Mouse (Mus musculus): ENCODE data around the gene Bst2.
A peak's percentile ranks its signal among the peaks of the same experiment; 100 is the strongest.
"Not testable (repeated sequence)": the region's sequence is repeated elsewhere in the genome, so short reads cannot be mapped to it uniquely, and the experiment has no call there.

Bst2 gene

GRCm38 (mm10) chr8:71558958-71559690 lies 21.9 kb upstream of the Bst2 start:
- DNase-seq (ENCODE audit: low read depth) = peak; percentile 84

GRCm38 (mm10) chr8:71558071-71558957 lies 21.1 kb upstream of the Bst2 start, which contains the start of gene Tmem221:
TSS of gene Tmem221 (minus strand) at chr8:71558871.
- no peak for DNase-seq (ENCODE audit: low read depth)

- DNase-seq (ENCODE audit: low read depth) = no peak
Observed at GRCm38 (mm10) chr8:71554644-71555043, 17.4 kb upstream of the Bst2 start.

- DNase-seq (ENCODE audit: low read depth) = no peak
Observed at GRCm38 (mm10) chr8:71554001-71554400, 16.7 kb upstream of the Bst2 start.

- no peak for DNase-seq (ENCODE audit: low read depth)
Observed at GRCm38 (mm10) chr8:71552770-71553169, 15.5 kb upstream of the Bst2 start.

GRCm38 (mm10) chr8:71550754-71551153 lies 13.5 kb upstream of the Bst2 start:
- no peak for DNase-seq (ENCODE audit: low read depth)

- DNase-seq (ENCODE audit: low read depth) = no peak
Observed at GRCm38 (mm10) chr8:71547590-71547989, 10.3 kb upstream of the Bst2 start.

GRCm38 (mm10) chr8:71545053-71545452 lies 7.8 kb upstream of the Bst2 start:
- no peak for DNase-seq (ENCODE audit: low read depth)

- DNase-seq (ENCODE audit: low read depth) = no peak
Observed at GRCm38 (mm10) chr8:71543755-71544154, 6.5 kb upstream of the Bst2 start.

GRCm38 (mm10) chr8:71542632-71543343 lies 5.5 kb upstream of the Bst2 start, which contains the start of gene Mvb12a:
TSS of gene Mvb12a (plus strand) at chr8:71542922.
- DNase-seq (ENCODE audit: low read depth) = peak; percentile 97

GRCm38 (mm10) chr8:71535663-71536062 lies 1.6 kb downstream of the Bst2 start:
- no peak for DNase-seq (ENCODE audit: low read depth)

- DNase-seq (ENCODE audit: low read depth) = no peak
Observed at GRCm38 (mm10) chr8:71534263-71534810, 2.9 kb downstream of the Bst2 start.

GRCm38 (mm10) chr8:71530735-71531467 lies 6.4 kb downstream of the Bst2 start:
- not testable (repeated sequence) for DNase-seq (ENCODE audit: low read depth)

- no peak for DNase-seq (ENCODE audit: low read depth)
Observed at GRCm38 (mm10) chr8:71528362-71529073, 8.7 kb downstream of the Bst2 start.

- no peak for DNase-seq (ENCODE audit: low read depth)
Observed at GRCm38 (mm10) chr8:71527162-71527870, 9.9 kb downstream of the Bst2 start.

- DNase-seq (ENCODE audit: low read depth) = no peak
Observed at GRCm38 (mm10) chr8:71526272-71526671, 11.0 kb downstream of the Bst2 start.

GRCm38 (mm10) chr8:71525226-71526050 lies 11.8 kb downstream of the Bst2 start, which contains the start of gene Ccdc194:
TSS of gene Ccdc194 (minus strand) at chr8:71525711.
- DNase-seq (ENCODE audit: low read depth) = no peak

GRCm38 (mm10) chr8:71521634-71522033 lies 15.6 kb downstream of the Bst2 start:
- DNase-seq (ENCODE audit: low read depth) = peak; percentile 93

All from c-Kit-positive CD71-negative TER-119-negative erythroid progenitor cells, embryonic 14.5 days (primary cell).